Mouse (Mus musculus) left cerebral cortex, postnatal 36 days (tissue): ENCODE results near the gene Apba3. TPM values are rescaled to one million over a fixed set of nuclear protein-coding genes. Genes with fewer than 3 reads are reported as not detected.

Experiments
- DNase-seq, 2 experiments: peaks; one replicate each; pipeline ENCODE4 v3.0.0; 2021 to 2022; ENCODE audit warnings: low spot score in 2 of 2, mixed read lengths in 1 of 2
- intact Hi-C: fragments of 180-260 bp; cut with DNase I; formaldehyde crosslinking; loops from one replicate; pipeline ENCODE4 v1.15.1; 2025
- total RNA-seq, 2 experiments: library from RNA; stranded (reverse); gene quantifications; 2 replicates each; pipeline ENCODE4 v1.2.3; 2021

Gene Apba3
- total RNA-seq, 2 experiments from 2014 or later: 30.1 to 39.3 TPM

- intact Hi-C loops: loop anchor here (2.0 to 5.0 kb wide), 3 partner anchors 17 to 63 kb away; partner anchors contain the start of genes Gipc3 and Hmg20b
- no peak for DNase-seq
Measured at GRCm38 (mm10) chr10:81287513-81288157, 20.9 kb downstream of the Apba3 start.

GRCm38 (mm10) chr10:81288601-81289000, 21.8 kb downstream of the Apba3 start:
- intact Hi-C loops: loop anchor here (2.0 to 5.0 kb wide), 3 partner anchors 16 to 62 kb away; partner anchors contain the start of genes Gipc3 and Hmg20b
- DNase-seq: no peak

GRCm38 (mm10) chr10:81289278-81289677, 22.5 kb downstream of the Apba3 start:
- intact Hi-C loops: loop anchor here (2.0 to 5.0 kb wide), 3 partner anchors 16 to 62 kb away; partner anchors contain the start of genes Gipc3 and Hmg20b
- no peak for DNase-seq

- intact Hi-C loops: loop anchor here (2.0 to 5.0 kb wide), 3 partner anchors 15 to 61 kb away; partner anchors contain the start of genes Gipc3 and Hmg20b
- no peak for DNase-seq
Measured at GRCm38 (mm10) chr10:81289811-81290210, 23.1 kb downstream of the Apba3 start.

GRCm38 (mm10) chr10:81290698-81291460, 24.1 kb downstream of the Apba3 start:
- no peak for DNase-seq
- intact Hi-C loops: no loop called here

- no peak for DNase-seq
- intact Hi-C loops: no loop called here
Measured at GRCm38 (mm10) chr10:81291511-81292104, 24.8 kb downstream of the Apba3 start, which contains the start of gene Tjp3. Gene Tjp3 (minus strand): TSS chr10:81291581.

GRCm38 (mm10) chr10:81292554-81293333, 26.0 kb downstream of the Apba3 start, which contains the start of gene Pip5k1c:
Gene Pip5k1c (plus strand): TSS chr10:81292963.
- intact Hi-C loops: no loop called here
- DNase-seq: peak; percentile 99 to 100

GRCm38 (mm10) chr10:81293334-81294030, 26.7 kb downstream of the Apba3 start:
- no peak for DNase-seq
- intact Hi-C loops: no loop called here

DNA sequence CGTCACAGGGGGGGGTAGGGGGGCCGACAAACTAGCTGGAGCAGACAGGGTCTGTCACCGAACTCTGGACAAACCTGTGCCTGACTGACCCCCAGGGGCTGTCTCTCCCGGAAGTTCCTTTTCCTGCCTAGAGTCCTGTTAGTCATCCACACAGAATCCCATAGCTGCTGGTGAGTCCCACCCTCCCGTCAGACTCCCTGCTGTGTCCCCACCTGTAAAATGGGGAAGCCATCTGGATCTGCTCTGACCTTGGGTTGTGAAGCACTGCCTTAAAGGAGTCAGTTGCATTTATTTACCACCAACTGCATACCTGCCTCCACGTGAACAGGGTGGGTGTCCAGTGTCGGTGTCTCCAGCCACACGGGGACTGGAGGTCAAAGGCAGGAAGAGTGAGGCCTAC, 27.7 kb downstream of the Apba3 start:
- DNase-seq: no peak
- intact Hi-C loops: no loop called here

GRCm38 (mm10) chr10:81295185-81295584, 28.4 kb downstream of the Apba3 start:
- intact Hi-C loops: no loop called here
- DNase-seq: peak; percentile 71 to 78

GRCm38 (mm10) chr10:81297246-81297645, 30.5 kb downstream of the Apba3 start:
- DNase-seq: no peak
- intact Hi-C loops: no loop called here

DNA sequence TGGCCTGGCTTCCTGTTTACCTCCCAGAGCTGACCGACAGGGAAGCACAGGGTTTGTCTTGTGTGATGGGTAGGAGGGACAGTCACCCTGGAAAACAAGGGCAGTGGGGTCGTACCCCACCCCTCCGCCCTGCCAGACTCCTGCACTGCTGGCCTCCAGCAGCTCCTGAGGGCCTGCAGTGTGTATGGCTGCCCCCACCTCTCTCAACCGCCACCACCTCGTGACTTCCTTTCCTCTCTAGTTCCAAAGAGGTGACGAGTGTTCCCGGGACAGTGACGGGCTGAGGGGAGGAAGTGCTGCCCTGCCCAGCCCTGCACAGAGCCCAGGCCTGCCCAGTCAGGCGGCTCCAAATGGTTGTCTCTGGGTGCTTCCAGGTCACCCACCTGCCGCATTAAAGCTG, 31.1 kb downstream of the Apba3 start:
- no peak for DNase-seq
- intact Hi-C loops: no loop called here

GRCm38 (mm10) chr10:81298369-81299100, 31.8 kb downstream of the Apba3 start:
- DNase-seq: peak; percentile 70 to 79
- intact Hi-C loops: no loop called here

DNA sequence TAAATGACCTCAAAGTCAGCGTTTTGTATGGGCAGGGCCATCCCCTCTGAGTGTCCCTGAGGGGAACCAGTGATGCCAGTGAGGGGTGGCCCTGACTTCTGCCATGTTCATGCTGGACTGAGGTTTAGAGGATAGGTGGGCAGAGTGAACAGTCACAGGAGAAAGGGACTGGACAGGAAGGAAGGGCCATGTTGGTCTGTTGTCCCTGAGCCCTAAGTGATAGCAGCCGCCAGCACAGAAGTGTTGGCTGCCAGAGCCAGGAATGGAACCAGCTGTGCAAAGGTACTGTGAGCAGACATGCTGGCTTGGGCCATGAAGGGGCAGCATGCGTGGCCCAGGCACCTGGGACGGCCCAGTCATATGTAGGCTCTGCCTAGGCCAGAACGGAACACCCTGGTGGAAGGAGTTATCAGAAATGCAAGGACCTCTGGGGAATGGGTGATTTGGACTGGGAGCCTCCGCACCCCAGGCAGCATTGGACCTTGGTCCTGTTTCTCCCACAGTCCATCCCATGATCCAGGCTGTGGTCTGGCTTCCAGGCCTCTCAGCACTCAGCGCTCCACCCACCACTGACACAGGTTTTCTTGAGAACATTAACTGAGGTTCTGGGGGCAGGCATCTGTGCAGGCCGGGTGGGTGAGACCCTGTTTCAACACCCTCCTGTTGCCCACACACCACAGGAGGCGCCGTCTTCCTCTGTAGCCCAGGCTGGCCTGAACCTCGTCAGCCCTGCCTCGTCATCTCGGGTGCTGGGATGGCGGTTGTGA, 33.0 kb downstream of the Apba3 start:
- DNase-seq: no peak
- intact Hi-C loops: no loop called here

GRCm38 (mm10) chr10:81300352-81300907, 33.7 kb downstream of the Apba3 start:
- no peak for DNase-seq
- intact Hi-C loops: no loop called here

DNA sequence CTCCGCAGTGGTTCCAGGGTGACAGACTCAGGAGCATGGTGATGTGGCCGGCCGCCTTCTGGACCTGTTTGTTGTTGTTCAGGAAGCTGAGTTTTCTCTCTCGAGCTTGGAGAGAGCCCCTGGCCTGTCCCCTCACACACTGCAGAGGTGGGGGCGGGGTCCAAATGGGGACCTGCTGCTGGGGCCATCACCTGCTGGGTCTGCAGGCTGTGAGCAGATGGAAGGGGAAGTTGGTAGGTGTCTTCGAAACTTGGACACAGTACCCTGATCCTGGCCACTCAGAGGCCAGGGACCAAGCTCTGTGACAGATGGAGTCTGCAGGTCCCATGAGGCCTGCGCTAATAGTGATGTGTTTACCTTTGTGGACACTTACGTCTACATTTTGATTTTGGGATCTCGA, 34.6 kb downstream of the Apba3 start:
- no peak for DNase-seq
- intact Hi-C loops: no loop called here

DNA sequence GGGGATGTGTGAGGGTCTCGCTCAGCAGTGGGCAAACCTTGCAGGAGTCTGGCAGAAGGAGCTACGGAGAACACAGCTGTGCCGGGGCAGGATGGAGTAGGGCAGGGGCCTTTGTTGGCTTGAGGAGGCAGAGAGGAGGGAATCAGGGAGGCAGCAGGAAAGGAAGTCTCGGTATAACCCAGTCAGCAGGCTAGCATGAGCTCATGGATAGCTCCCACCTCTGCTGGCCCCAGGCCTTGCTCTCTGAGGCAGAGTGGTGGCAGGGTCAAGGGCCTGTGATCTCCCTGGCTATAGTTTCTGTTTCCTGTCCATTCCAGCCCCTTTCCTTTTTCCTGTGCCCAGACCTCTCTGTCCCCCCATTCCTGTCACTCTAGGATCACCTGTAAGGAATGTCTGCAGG, 35.5 kb downstream of the Apba3 start:
- intact Hi-C loops: no loop called here

More for the DNA sequence above, 35.5 kb downstream of the Apba3 start:
- DNase-seq: no peak
